Mouse (Mus musculus) CD4-positive, CD25-positive, alpha-beta regulatory T cell, adult 4 months (primary cell): ENCODE data around the gene Tgfa. TPM values are rescaled to one million over a fixed set of nuclear protein-coding genes. Genes with fewer than 3 reads are reported as not detected.

Experiments used
- ATAC-seq: one replicate; pipeline ENCODE4 v1.8.0; 2017
- polyA plus RNA-seq, 2 experiments: library from polyadenylated mRNA; unstranded; fragments of 100-300 nt; shearing (Covaris generic); gene quantifications; one replicate each; pipeline ENCODE4 v1.2.1; 2017

The Tgfa gene
- polyA plus RNA-seq, 2 experiments from 2014 or later, result 0.30 TPM; not detected in 1

GRCm38 (mm10) chr6:86188741-86189480 lies 6.1 kb upstream of the Tgfa start:
- no peak for ATAC-seq

- no peak for ATAC-seq
These were observed 4.4 kb upstream of the Tgfa start for GRCm38 (mm10) chr6:86190622-86191021.

- ATAC-seq, result no peak
These were observed 2.0 kb upstream of the Tgfa start for GRCm38 (mm10) chr6:86192978-86193377.

- ATAC-seq, result no peak
These were observed 1.1 kb upstream of the Tgfa start for GRCm38 (mm10) chr6:86193879-86194278.

GRCm38 (mm10) chr6:86196034-86196433 lies 1.0 kb downstream of the Tgfa start:
- no peak for ATAC-seq

GRCm38 (mm10) chr6:86197150-86197862 lies 2.3 kb downstream of the Tgfa start:
- no peak for ATAC-seq

GRCm38 (mm10) chr6:86200934-86201333 lies 5.9 kb downstream of the Tgfa start:
- no peak for ATAC-seq

- ATAC-seq, result no peak
These were observed 8.1 kb downstream of the Tgfa start for GRCm38 (mm10) chr6:86203101-86203500.

- ATAC-seq, result no peak
These were observed 11.0 kb downstream of the Tgfa start for GRCm38 (mm10) chr6:86206014-86206413.

GRCm38 (mm10) chr6:86206985-86207384 lies 12.0 kb downstream of the Tgfa start:
- ATAC-seq, result no peak

GRCm38 (mm10) chr6:86209133-86210016 lies 14.4 kb downstream of the Tgfa start:
- ATAC-seq, result no peak

GRCm38 (mm10) chr6:86210017-86210408 lies 15.0 kb downstream of the Tgfa start:
- no peak for ATAC-seq

GRCm38 (mm10) chr6:86210619-86211018 lies 15.6 kb downstream of the Tgfa start:
- no peak for ATAC-seq

- no peak for ATAC-seq
These were observed 16.2 kb downstream of the Tgfa start for GRCm38 (mm10) chr6:86211081-86211763.

- no peak for ATAC-seq
These were observed 18.0 kb downstream of the Tgfa start for GRCm38 (mm10) chr6:86212871-86213640.

- ATAC-seq, result no peak
These were observed 23.0 kb downstream of the Tgfa start for GRCm38 (mm10) chr6:86218066-86218465.

- no peak for ATAC-seq
These were observed 23.7 kb downstream of the Tgfa start for GRCm38 (mm10) chr6:86218739-86219138.

- ATAC-seq, result no peak
These were observed 24.5 kb downstream of the Tgfa start for GRCm38 (mm10) chr6:86219494-86219893.

GRCm38 (mm10) chr6:86220171-86220570 lies 25.1 kb downstream of the Tgfa start:
- no peak for ATAC-seq

- no peak for ATAC-seq
These were observed 27.4 kb downstream of the Tgfa start for GRCm38 (mm10) chr6:86222381-86222780.

- ATAC-seq, result no peak
These were observed 30.6 kb downstream of the Tgfa start for GRCm38 (mm10) chr6:86225604-86226003.

- ATAC-seq, result no peak
These were observed 37.3 kb downstream of the Tgfa start for GRCm38 (mm10) chr6:86232367-86232766.
